Mouse (Mus musculus): Measurements from ENCODE around the gene Prom1.
"Not testable (repeated sequence)": the region's sequence is repeated elsewhere in the genome, so short reads cannot be mapped to it uniquely, and the experiment has no call there.

Prom1 gene

GRCm38 (mm10) chr5:44101231-44102110 lies at the start of gene Prom1:
Prom1 (minus strand) TSS chr5:44102032.
- no peak for DNase-seq (ENCODE audit: low read depth)

DNA sequence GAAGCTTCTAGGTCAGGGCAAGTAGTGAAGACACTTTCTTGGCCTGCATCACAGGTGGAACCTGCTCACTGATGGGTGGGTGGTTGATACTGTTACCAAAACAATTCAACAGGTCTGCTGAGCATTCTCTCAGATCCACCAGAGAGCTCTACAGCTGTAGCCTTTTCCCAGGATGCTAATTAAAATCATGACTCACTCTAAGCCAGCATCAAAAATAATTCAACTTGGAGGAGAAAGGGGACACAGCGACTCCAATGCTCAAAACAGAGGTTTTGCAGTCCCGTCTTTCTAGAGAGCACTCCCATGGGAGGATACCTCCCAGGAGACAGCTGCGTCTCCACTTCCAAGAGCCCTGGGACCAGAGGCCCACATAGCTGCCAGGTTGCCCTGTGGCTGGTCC lies 45.9 kb upstream of the Prom1 start:
- no peak for DNase-seq (ENCODE audit: low read depth)

- DNase-seq (ENCODE audit: low read depth): peak; percentile 10
Measured at GRCm38 (mm10) chr5:44146437-44147332, 44.9 kb upstream of the Prom1 start.

GRCm38 (mm10) chr5:44143467-44144235 lies 41.8 kb upstream of the Prom1 start:
- DNase-seq (ENCODE audit: low read depth): no peak

DNA sequence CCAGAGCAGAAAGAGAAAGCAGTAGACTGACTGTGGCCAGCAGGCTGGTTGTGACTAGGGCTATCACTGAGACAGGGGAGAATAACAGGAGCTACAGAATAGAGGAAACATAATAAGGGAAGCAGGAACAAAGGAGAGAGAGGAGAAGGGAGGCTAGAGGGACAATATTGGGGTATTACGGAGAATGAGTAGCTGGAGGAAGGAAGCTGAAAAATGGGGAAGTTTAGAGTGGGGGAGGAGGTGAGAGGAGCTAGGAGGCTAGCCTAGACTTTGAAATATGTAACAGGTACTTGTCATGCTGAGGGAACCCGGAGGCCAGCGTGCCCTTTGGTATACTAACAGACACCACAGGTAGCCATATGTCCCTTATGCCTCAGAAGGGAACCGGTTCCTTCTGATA lies 25.7 kb upstream of the Prom1 start:
- no peak for DNase-seq (ENCODE audit: low read depth)

- DNase-seq (ENCODE audit: low read depth): not testable (repeated sequence)
Measured at GRCm38 (mm10) chr5:44126574-44126973, 24.7 kb upstream of the Prom1 start.

GRCm38 (mm10) chr5:44121390-44121789 lies 19.6 kb upstream of the Prom1 start:
- DNase-seq (ENCODE audit: low read depth): no peak

- DNase-seq (ENCODE audit: low read depth): no peak
Measured at GRCm38 (mm10) chr5:44113138-44113537, 11.3 kb upstream of the Prom1 start.

DNA sequence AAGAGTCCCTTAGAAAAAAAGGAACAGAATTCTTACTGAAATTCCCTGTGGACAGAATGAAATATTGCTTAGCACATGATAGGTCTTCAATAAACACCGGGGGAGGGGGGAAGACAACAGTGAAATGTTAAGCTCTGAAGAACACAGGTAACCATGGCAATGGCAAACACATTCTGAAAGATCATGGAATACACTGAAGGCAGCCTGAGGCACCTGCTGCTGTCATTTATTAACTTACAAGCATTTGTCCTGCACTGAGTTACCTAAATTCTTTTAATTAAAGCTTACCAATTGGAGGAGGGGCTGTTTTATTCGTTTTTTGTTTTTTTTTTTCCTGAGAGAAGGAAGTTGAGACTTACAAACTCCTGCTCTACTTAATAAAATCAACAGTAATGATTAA lies 7.3 kb upstream of the Prom1 start:
- no peak for DNase-seq (ENCODE audit: low read depth)

DNA sequence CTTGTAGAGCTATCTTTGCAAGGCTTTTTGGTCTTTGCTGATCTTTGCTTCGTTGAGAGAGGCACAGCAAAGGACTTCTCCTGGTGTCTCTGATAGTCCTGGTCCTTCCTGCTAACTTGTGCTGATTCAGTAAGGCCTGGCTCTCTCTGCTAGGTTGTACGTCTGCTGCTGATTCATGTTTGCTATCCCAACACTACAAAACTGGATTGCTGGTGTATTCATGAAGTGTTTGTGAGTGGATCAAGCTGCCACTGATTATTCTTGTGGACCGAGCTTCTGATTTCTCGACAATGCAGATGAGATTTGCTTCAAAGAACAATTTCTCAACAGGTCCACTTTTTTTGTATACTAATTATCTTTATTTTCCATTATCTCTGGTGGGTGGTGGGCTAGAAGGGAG lies 6.3 kb upstream of the Prom1 start:
- no peak for DNase-seq (ENCODE audit: low read depth)

DNA sequence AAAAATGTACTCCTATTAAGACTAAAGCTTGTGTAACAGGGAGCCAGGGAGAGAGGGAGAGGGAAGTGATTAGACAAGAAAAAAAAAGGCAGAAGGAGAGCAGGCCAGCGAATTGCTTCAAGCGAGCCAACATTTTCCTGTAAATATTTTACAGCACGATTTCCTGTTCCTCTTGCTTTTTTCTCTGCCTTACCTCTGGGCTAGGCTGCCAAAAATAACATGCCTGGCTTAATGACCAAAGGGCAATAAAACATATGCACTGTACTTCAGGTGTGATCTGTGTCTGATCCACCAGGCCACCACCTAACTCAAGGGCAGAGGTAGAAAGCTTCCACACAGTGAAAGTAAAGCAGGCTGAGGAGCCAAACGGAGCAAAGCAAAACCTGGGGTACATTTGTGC lies 3.4 kb upstream of the Prom1 start:
- no peak for DNase-seq (ENCODE audit: low read depth)

- no peak for DNase-seq (ENCODE audit: low read depth)
Measured at GRCm38 (mm10) chr5:44104686-44105085, 2.9 kb upstream of the Prom1 start.

DNA sequence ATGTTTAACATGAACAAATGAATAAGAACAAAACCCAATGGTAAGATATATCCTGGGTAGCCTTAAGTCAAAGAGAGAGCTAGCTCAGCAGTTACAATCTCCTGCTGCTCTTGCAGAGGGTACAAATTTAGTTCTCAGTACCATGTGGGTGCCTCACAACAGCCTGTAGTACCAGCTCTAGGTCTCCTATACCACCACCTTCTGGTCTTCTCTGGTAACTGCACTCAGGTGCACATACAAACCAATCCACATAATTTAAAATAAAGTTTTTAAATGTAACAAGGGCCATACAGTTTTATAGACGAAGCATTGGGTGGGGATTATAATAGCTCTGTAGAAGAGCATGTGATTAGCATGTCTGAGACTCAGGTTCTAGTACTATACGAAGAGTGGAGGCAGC lies 2.3 kb upstream of the Prom1 start:
- no peak for DNase-seq (ENCODE audit: low read depth)

DNA sequence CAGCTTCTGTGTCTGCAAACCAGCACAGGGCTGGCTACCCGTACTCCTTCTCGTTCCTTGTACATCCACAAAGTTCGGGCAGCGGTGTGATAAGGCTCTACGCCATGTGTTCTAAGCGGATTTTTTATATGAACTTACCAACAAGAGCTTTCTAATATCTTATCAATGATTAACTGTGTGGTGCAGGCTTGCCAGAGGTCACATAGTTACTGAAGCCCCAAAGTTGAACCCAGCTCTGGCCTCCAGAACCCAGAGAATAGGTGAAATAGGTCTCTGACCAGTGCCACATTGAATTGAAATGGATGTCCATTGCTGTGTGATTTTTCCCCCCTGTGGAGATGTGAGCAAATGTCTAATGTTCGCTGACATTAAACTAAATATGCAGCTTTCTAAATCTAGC lies 1.3 kb upstream of the Prom1 start:
- no peak for DNase-seq (ENCODE audit: low read depth)

- no peak for DNase-seq (ENCODE audit: low read depth)
Measured at GRCm38 (mm10) chr5:44100544-44101230, 1.1 kb downstream of the Prom1 start.

- DNase-seq (ENCODE audit: low read depth): no peak
Measured at GRCm38 (mm10) chr5:44100187-44100543, 1.7 kb downstream of the Prom1 start.

GRCm38 (mm10) chr5:44096996-44097395 lies 4.8 kb downstream of the Prom1 start:
- DNase-seq (ENCODE audit: low read depth): no peak

- no peak for DNase-seq (ENCODE audit: low read depth)
Measured at GRCm38 (mm10) chr5:44096106-44096505, 5.7 kb downstream of the Prom1 start.

DNA sequence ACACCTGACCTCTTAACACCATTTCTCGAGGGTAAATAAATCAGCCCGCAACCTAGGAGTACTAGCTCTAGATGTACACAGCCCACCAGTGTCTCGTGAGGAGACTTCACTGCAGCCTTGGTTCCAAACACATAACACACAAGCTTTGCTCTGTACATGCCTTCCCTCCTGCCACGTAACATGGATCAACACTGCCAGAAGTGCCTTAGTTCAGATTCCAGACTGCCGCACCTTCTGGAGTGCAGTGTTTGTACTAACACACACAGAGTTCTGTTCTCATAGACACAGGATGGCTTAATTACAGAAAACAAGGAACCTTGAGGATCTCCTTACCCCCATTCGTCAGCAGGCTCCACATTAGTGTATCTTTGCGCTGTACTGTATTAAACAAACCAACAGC lies 6.1 kb downstream of the Prom1 start:
- DNase-seq (ENCODE audit: low read depth): no peak

- no peak for DNase-seq (ENCODE audit: low read depth)
Measured at GRCm38 (mm10) chr5:44087034-44087433, 14.8 kb downstream of the Prom1 start.

GRCm38 (mm10) chr5:44085871-44086270 lies 16.0 kb downstream of the Prom1 start:
- no peak for DNase-seq (ENCODE audit: low read depth)

- DNase-seq (ENCODE audit: low read depth): no peak
Measured at GRCm38 (mm10) chr5:44081108-44081507, 20.7 kb downstream of the Prom1 start.
